Mouse (Mus musculus): ENCODE data around the gene Prkch. TPM values are rescaled to one million over a fixed set of nuclear protein-coding genes. Genes with fewer than 3 reads are reported as not detected.
A peak's percentile ranks its signal among the peaks of the same experiment; 100 is the strongest.

Gene Prkch
- polyA plus RNA-seq, 1 experiment: 3.2 TPM

- Histone ChIP-seq H3K4me3 (replicated peaks; ENCODE audit: insufficient read depth, low read depth, low read length) (no peak overlapping the region), H3K4me1 (ENCODE audit: control insufficient read depth, insufficient read depth, low read length) (peaks cover 9% of the 10 kb centered on the region), H3K27ac (ENCODE audit: insufficient read depth, low read length) (no peak overlapping the region), H3K27me3 (ENCODE audit: control insufficient read depth, insufficient read depth, low read length) (no peaks in the 10 kb centered on the region)
- DNase-seq: no peak
- TF ChIP-seq POLR2A (IDR thresholded peaks at IDR 0.05; ENCODE audit: borderline replicate concordance, insufficient read depth, low read length) (no peak), CTCF (IDR thresholded peaks at IDR 0.05; ENCODE audit: borderline replicate concordance, insufficient read depth, low read depth, low read length) (no peak)
- WGBS: 93% methylated on average over 3 of the region's 3 CpGs
Observed at GRCm38 (mm10) chr12:73736931-73737330, 152.3 kb downstream of the Prkch start.

- Histone ChIP-seq H3K27ac (ENCODE audit: insufficient read depth, low read length) (no peak overlapping the region), H3K27me3 (ENCODE audit: control insufficient read depth, insufficient read depth, low read length) (no peaks in the 10 kb centered on the region), H3K4me3 (replicated peaks; ENCODE audit: insufficient read depth, low read depth, low read length) (no peak overlapping the region), H3K4me1 (ENCODE audit: control insufficient read depth, insufficient read depth, low read length) (peaks cover 9% of the 10 kb centered on the region)
- 36% methylated on average over 6 of the region's 6 CpGs for WGBS
- no peak for DNase-seq
- TF ChIP-seq POLR2A (IDR thresholded peaks at IDR 0.05; ENCODE audit: borderline replicate concordance, insufficient read depth, low read length): no peak
- TF ChIP-seq CTCF (IDR thresholded peaks at IDR 0.05; ENCODE audit: borderline replicate concordance, insufficient read depth, low read depth, low read length): no peak
Observed at GRCm38 (mm10) chr12:73739611-73740219, 155.1 kb downstream of the Prkch start.

GRCm38 (mm10) chr12:73742577-73742976 is 158.0 kb downstream of the Prkch start:
- 82% methylated on average over 3 of the region's 3 CpGs for WGBS
- Histone ChIP-seq H3K27ac (ENCODE audit: insufficient read depth, low read length) (no peak overlapping the region), H3K27me3 (ENCODE audit: control insufficient read depth, insufficient read depth, low read length) (no peaks in the 10 kb centered on the region), H3K4me1 (ENCODE audit: control insufficient read depth, insufficient read depth, low read length) (peaks cover 9% of the 10 kb centered on the region), H3K4me3 (replicated peaks; ENCODE audit: insufficient read depth, low read depth, low read length) (no peak overlapping the region)
- DNase-seq: no peak
- no peak for TF ChIP-seq POLR2A (IDR thresholded peaks at IDR 0.05; ENCODE audit: borderline replicate concordance, insufficient read depth, low read length)
- no peak for TF ChIP-seq CTCF (IDR thresholded peaks at IDR 0.05; ENCODE audit: borderline replicate concordance, insufficient read depth, low read depth, low read length)

- no peak for DNase-seq
- peaks cover 9% of the 10 kb centered on the region for H3K4me1 ChIP-seq (ENCODE audit: control insufficient read depth, insufficient read depth, low read length)
- no peaks in the 10 kb centered on the region for H3K27me3 ChIP-seq (ENCODE audit: control insufficient read depth, insufficient read depth, low read length)
- TF ChIP-seq POLR2A (IDR thresholded peaks at IDR 0.05; ENCODE audit: borderline replicate concordance, insufficient read depth, low read length) (no peak), CTCF (IDR thresholded peaks at IDR 0.05; ENCODE audit: borderline replicate concordance, insufficient read depth, low read depth, low read length) (no peak)
- H3K4me3 ChIP-seq (replicated peaks; ENCODE audit: insufficient read depth, low read depth, low read length): no peak overlapping the region
- H3K27ac ChIP-seq (ENCODE audit: insufficient read depth, low read length): no peak overlapping the region
Observed at GRCm38 (mm10) chr12:73743087-73743486, 158.5 kb downstream of the Prkch start.

GRCm38 (mm10) chr12:73746072-73746471 is 161.5 kb downstream of the Prkch start:
- no peak for DNase-seq
- 93% methylated on average over 6 of the region's 6 CpGs for WGBS
- no peaks in the 10 kb centered on the region; the same call in 1 of the 2 replicates for H3K4me1 ChIP-seq (ENCODE audit: control insufficient read depth, insufficient read depth, low read length)
- no peak for TF ChIP-seq POLR2A (IDR thresholded peaks at IDR 0.05; ENCODE audit: borderline replicate concordance, insufficient read depth, low read length)
- no peak for TF ChIP-seq CTCF (IDR thresholded peaks at IDR 0.05; ENCODE audit: borderline replicate concordance, insufficient read depth, low read depth, low read length)
- H3K27me3 ChIP-seq (ENCODE audit: control insufficient read depth, insufficient read depth, low read length): no peaks in the 10 kb centered on the region
- no peak overlapping the region for H3K4me3 ChIP-seq (replicated peaks; ENCODE audit: insufficient read depth, low read depth, low read length)
- no peak overlapping the region for H3K27ac ChIP-seq (ENCODE audit: insufficient read depth, low read length)

GRCm38 (mm10) chr12:73748373-73748772 is 163.8 kb downstream of the Prkch start:
- Histone ChIP-seq H3K27ac (ENCODE audit: insufficient read depth, low read length) (no peak overlapping the region), H3K27me3 (ENCODE audit: control insufficient read depth, insufficient read depth, low read length) (no peaks in the 10 kb centered on the region), H3K4me3 (replicated peaks; ENCODE audit: insufficient read depth, low read depth, low read length) (no peak overlapping the region), H3K4me1 (ENCODE audit: control insufficient read depth, insufficient read depth, low read length) (no peaks in the 10 kb centered on the region; the same call in 1 of the 2 replicates)
- TF ChIP-seq POLR2A (IDR thresholded peaks at IDR 0.05; ENCODE audit: borderline replicate concordance, insufficient read depth, low read length): no peak
- no peak for TF ChIP-seq CTCF (IDR thresholded peaks at IDR 0.05; ENCODE audit: borderline replicate concordance, insufficient read depth, low read depth, low read length)
- DNase-seq: no peak
- 95% methylated on average over 3 of the region's 3 CpGs for WGBS

GRCm38 (mm10) chr12:73754476-73755150 is 170.0 kb downstream of the Prkch start:
- H3K4me3 ChIP-seq (replicated peaks; ENCODE audit: insufficient read depth, low read depth, low read length): no peak overlapping the region
- DNase-seq: no peak
- peaks cover 3% of the 10 kb centered on the region; the same call in 1 of the 2 replicates for H3K4me1 ChIP-seq (ENCODE audit: control insufficient read depth, insufficient read depth, low read length)
- WGBS: 83% methylated on average over 9 of the region's 9 CpGs
- no peak overlapping the region for H3K27ac ChIP-seq (ENCODE audit: insufficient read depth, low read length)
- no peaks in the 10 kb centered on the region for H3K27me3 ChIP-seq (ENCODE audit: control insufficient read depth, insufficient read depth, low read length)
- TF ChIP-seq CTCF (IDR thresholded peaks at IDR 0.05; ENCODE audit: borderline replicate concordance, insufficient read depth, low read depth, low read length) (no peak), POLR2A (IDR thresholded peaks at IDR 0.05; ENCODE audit: borderline replicate concordance, insufficient read depth, low read length) (no peak)

GRCm38 (mm10) chr12:73755646-73756045 is 171.1 kb downstream of the Prkch start:
- DNase-seq: peak; percentile 26 to 51
- TF ChIP-seq CTCF (IDR thresholded peaks at IDR 0.05; ENCODE audit: borderline replicate concordance, insufficient read depth, low read depth, low read length) (no peak), POLR2A (IDR thresholded peaks at IDR 0.05; ENCODE audit: borderline replicate concordance, insufficient read depth, low read length) (no peak)
- H3K27ac ChIP-seq (ENCODE audit: insufficient read depth, low read length): no peak overlapping the region
- no peak overlapping the region for H3K4me3 ChIP-seq (replicated peaks; ENCODE audit: insufficient read depth, low read depth, low read length)
- 65% methylated on average over 8 of the region's 8 CpGs for WGBS
- peaks cover 3% of the 10 kb centered on the region; the same call in 1 of the 2 replicates for H3K4me1 ChIP-seq (ENCODE audit: control insufficient read depth, insufficient read depth, low read length)
- no peaks in the 10 kb centered on the region for H3K27me3 ChIP-seq (ENCODE audit: control insufficient read depth, insufficient read depth, low read length)
